8 mouse cellular contexts compared by ENCODE assay signal in genomic region chr13:60176776-60177105, GRCm38 (mm10). TPM values are rescaled to one million over a fixed set of nuclear protein-coding genes. Genes with fewer than 3 reads are reported as not detected.
DNase-seq lines count a peak whose midpoint lies in the region; ATAC-seq and TF ChIP-seq lines count a peak whose summit lies in the region.

No protein-coding gene starts in this region.

- TF ChIP-seq POLR2A in kidney, adult 2 months (IDR thresholded peaks at IDR 0.05; ENCODE audit: low read depth, low read length): no peak
- no peak for TF ChIP-seq POLR2A in bone marrow, adult 2 months (IDR thresholded peaks at IDR 0.05; ENCODE audit: borderline replicate concordance, control insufficient read depth, low read depth, low read length)

- WGBS in kidney, adult 2 months: under 1% methylated on average over 53 of the region's 53 CpGs
- 2% methylated on average over 53 of the region's 53 CpGs for WGBS in bone marrow, adult 2 months
- WGBS in hindbrain, embryonic 12.5 days: under 1% methylated on average over 52 of the region's 53 CpGs
- under 1% methylated on average over 44 of the region's 53 CpGs for WGBS in midbrain, embryonic 13.5 days

- H3K4me2 ChIP-seq in hindbrain, embryonic 12.5 days (replicated peaks): peak overlapping the region; percentile 82
- H3K4me2 ChIP-seq in midbrain, embryonic 13.5 days (replicated peaks): peak overlapping the region; percentile 92

- DNase-seq in kidney, adult 2 months: no peak
- no peak for DNase-seq in kidney, adult 8-10 months
- no peak for DNase-seq in adipocyte (ENCODE audit: low spot score)
- DNase-seq in urinary bladder, postnatal 10 days (ENCODE audit: low spot score): no peak
- no peak for DNase-seq in retina, embryonic 14.5 days (ENCODE audit: low spot score)

- H3K4me1 ChIP-seq in kidney, adult 2 months (ENCODE audit: control insufficient read depth, insufficient read depth, low read length): peaks cover 7% of the 10 kb centered on the region
- no peaks in the 10 kb centered on the region for H3K4me1 ChIP-seq in bone marrow, adult 2 months (ENCODE audit: control insufficient read depth, insufficient read depth, low read length)
- peaks cover 34% of the 10 kb centered on the region for H3K4me1 ChIP-seq in hindbrain, embryonic 12.5 days
- peaks cover 43% of the 10 kb centered on the region for H3K4me1 ChIP-seq in midbrain, embryonic 13.5 days (replicated peaks)

- no peaks in the 10 kb centered on the region for H3K9me3 ChIP-seq in hindbrain, embryonic 12.5 days (replicated peaks)
- no peaks in the 10 kb centered on the region for H3K9me3 ChIP-seq in midbrain, embryonic 13.5 days

- no peaks in the 10 kb centered on the region for H3K27me3 ChIP-seq in kidney, adult 2 months (replicated peaks; ENCODE audit: control insufficient read depth, insufficient read depth, low read length)
- H3K27me3 ChIP-seq in hindbrain, embryonic 12.5 days: no peaks in the 10 kb centered on the region
- peaks cover 10% of the 10 kb centered on the region for H3K27me3 ChIP-seq in midbrain, embryonic 13.5 days

- peak overlapping the region; percentile 80 for H3K4me3 ChIP-seq in kidney, adult 2 months (ENCODE audit: insufficient read depth, low read depth, low read length)
- H3K4me3 ChIP-seq in bone marrow, adult 2 months (replicated peaks; ENCODE audit: control insufficient read depth, low read depth, low read length): no peak overlapping the region
- H3K4me3 ChIP-seq in hindbrain, embryonic 12.5 days: peak overlapping the region; percentile 90
- H3K4me3 ChIP-seq in midbrain, embryonic 13.5 days (replicated peaks): peak overlapping the region; percentile 90

- peak overlapping the region; percentile 95 for H3K9ac ChIP-seq in hindbrain, embryonic 12.5 days
- peak overlapping the region; percentile 93 for H3K9ac ChIP-seq in midbrain, embryonic 13.5 days (replicated peaks)

- H3K27ac ChIP-seq in kidney, adult 2 months (ENCODE audit: insufficient read depth, low read depth, low read length): peak overlapping the region; percentile 93
- peak overlapping the region; percentile 33; the same call in 1 of the 2 replicates for H3K27ac ChIP-seq in bone marrow, adult 2 months (ENCODE audit: control insufficient read depth, insufficient read depth, low read depth, low read length, poor library complexity)
- peak overlapping the region; percentile 99 for H3K27ac ChIP-seq in hindbrain, embryonic 12.5 days
- H3K27ac ChIP-seq in midbrain, embryonic 13.5 days: peak overlapping the region; percentile 97

- H3K36me3 ChIP-seq in kidney, adult 2 months (ENCODE audit: control insufficient read depth, insufficient read depth, low read length): no peaks in the 10 kb centered on the region
- no peaks in the 10 kb centered on the region for H3K36me3 ChIP-seq in hindbrain, embryonic 12.5 days
- no peaks in the 10 kb centered on the region for H3K36me3 ChIP-seq in midbrain, embryonic 13.5 days

- TF ChIP-seq CTCF in kidney, adult 2 months (conservative IDR thresholded peaks at IDR 0.05; ENCODE audit: insufficient read depth, insufficient read length, low read depth, low read length): no peak
- no peak for TF ChIP-seq CTCF in bone marrow, adult 2 months (IDR thresholded peaks at IDR 0.05; ENCODE audit: control insufficient read depth, insufficient read depth, low read length)

- no peak; the same call in 1 of the 2 replicates for ATAC-seq in hindbrain, embryonic 12.5 days (ENCODE audit: low FRiP score)
- no peak for ATAC-seq in midbrain, embryonic 13.5 days

RNA-seq across cellular contexts. Expression of gene Gas1, which starts 0.4 kb away (rescaled TPM):
- polyA plus RNA-seq in kidney, adult 2 months (2012; rRNA removed): 31.1 and 53.9 TPM in 2 replicates
- 0.54 and 1.4 TPM in 2 replicates for polyA plus RNA-seq in bone marrow, adult 2 months (2011; ENCODE audit: insufficient read depth, insufficient read length, low replicate concordance, missing spikeins)
- polyA plus RNA-seq in hindbrain, embryonic 12.5 days (2016; fragmentation: Nextera tagmentation; extraction: Ambion mirVana): 159 and 173 TPM in 2 replicates
- polyA plus RNA-seq in midbrain, embryonic 13.5 days (2015; fragmentation: Nextera tagmentation; extraction: Ambion mirVana): 17.5 and 30.6 TPM in 2 replicates

Comparison
In these comparisons a context has a peak if more than half of its experiments do, and no peak if none do; other contexts are left out.
1. H3K27ac ChIP-seq: peak in every context shown above with its lines; median percentile 99 in hindbrain, embryonic 12.5 days; 97 in midbrain, embryonic 13.5 days; 93 in kidney, adult 2 months; 33 in bone marrow, adult 2 months.